Mouse (Mus musculus): ENCODE data around the gene Cyp4f17. TPM values are rescaled to one million over a fixed set of nuclear protein-coding genes. Genes with fewer than 3 reads are reported as not detected.

Gene Cyp4f17
- polyA plus RNA-seq (2015; fragmentation: Nextera tagmentation; extraction: Ambion mirVana), result 13.5 and 16.1 TPM in 2 replicates

DNA sequence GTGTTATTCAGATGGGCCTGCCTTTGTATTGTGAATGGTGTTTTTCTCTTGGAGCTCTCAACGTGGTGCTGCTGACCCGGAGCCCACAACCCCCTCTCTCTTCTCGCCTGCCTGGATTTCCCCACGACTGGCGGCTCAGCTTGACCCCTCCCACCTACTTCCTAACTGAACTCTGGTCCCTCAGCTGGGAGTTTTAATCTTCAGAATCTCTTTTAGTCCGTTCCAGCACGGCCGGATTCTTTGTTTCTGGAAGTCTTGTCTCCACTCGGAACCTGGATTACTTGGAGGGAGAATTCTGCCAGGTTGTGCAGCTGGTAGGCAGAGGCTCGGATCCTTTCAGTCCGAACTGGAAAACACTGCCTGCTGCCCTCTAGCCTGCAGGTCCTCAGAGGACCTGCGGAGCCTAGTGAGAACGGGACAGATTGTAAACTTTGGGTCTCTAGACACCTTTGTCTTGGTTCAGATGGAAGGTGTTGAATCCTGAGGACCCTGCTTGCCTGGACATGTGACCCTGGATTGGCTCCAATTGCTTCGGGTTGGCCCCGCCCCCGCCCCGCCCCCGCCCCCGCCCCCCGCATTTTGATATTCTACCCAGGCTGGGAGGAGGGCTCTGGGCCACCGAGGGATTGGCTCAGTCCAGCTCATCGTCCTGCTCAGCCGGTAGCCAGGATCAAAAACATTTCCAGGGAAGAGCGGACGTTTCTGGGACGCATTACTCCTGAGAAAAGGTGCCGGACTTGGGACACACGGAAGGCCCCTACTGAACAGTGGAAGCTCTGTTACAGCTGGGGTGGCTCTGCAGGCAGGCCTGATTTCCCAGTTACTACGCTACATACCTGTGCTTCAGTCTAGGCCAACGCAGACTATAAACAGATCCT, at the start of gene Cyp4f17:
Gene Cyp4f17, plus strand, starts transcription at position 200 of the 878 bp plus-strand sequence.
- WGBS, result 1% methylated on average over 29 of the region's 30 CpGs
- peaks cover 24% of the 10 kb centered on the region for H3K4me1 ChIP-seq
- H3K27me3 ChIP-seq (replicated peaks), result no peaks in the 10 kb centered on the region

DNA sequence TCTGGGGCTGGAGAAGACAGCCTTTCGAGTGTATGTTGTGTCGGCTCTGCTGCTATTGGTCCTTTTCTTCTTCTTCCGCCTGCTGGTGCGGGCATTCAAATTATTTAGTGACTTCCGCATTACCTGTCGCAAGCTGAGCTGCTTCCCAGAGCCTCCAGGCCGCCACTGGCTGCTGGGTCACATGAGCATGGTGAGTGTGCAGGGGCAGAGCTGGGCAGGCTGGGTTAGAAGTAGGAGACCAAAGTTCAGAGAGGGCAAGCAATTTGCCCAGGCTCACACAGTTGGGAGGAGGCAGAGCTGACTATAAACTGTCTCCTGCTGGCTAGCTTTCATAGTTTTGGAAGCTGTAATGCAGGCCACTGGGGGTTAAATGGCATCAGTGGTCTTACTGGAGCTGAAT, 37.4 kb upstream of the Cyp4f17 start:
- H3K9me3 ChIP-seq, result no peaks in the 10 kb centered on the region
- no peak overlapping the region for H3K27ac ChIP-seq
- H3K27me3 ChIP-seq (replicated peaks), result no peaks in the 10 kb centered on the region
- no peak for ATAC-seq (replicated peaks)
- H3K4me2 ChIP-seq, result no peak overlapping the region
- H3K4me3 ChIP-seq, result no peak overlapping the region
- no peak overlapping the region for H3K9ac ChIP-seq
- no peaks in the 10 kb centered on the region for H3K36me3 ChIP-seq (replicated peaks)
- WGBS, result 58% methylated on average over 7 of the region's 7 CpGs
- no peaks in the 10 kb centered on the region for H3K4me1 ChIP-seq

More for the DNA sequence above, at the start of gene Cyp4f17:
- no peaks in the 10 kb centered on the region for H3K36me3 ChIP-seq (replicated peaks)
- no peaks in the 10 kb centered on the region for H3K9me3 ChIP-seq
- ATAC-seq (replicated peaks), result peak; percentile 91
- peak within 1 kb of the TSS; percentile 78 for H3K27ac ChIP-seq
- H3K4me2 ChIP-seq, result peak within 1 kb of the TSS; percentile 71
- peak within 1 kb of the TSS; percentile 47 for H3K4me3 ChIP-seq
- peak within 1 kb of the TSS; percentile 44 for H3K9ac ChIP-seq

DNA sequence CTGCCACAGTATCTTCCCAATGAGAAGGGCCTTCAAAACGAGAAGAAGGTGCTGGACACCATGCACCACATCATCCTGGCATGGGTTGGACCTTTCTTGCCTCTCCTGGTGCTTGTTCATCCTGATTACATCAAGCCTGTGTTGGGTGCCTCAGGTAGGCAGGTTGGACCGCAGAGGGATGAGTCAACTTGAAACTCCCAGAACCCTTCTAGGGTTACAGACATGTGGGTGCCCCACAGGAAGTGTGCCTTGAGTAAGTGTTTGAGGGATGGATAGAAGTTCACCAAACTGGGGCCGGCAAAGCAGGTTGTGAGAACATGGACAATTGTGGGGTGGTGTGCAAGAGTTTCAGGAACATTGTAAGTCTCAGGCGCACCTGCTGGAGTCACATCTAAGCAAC, 35.1 kb upstream of the Cyp4f17 start:
- ATAC-seq (replicated peaks), result no peak

DNA sequence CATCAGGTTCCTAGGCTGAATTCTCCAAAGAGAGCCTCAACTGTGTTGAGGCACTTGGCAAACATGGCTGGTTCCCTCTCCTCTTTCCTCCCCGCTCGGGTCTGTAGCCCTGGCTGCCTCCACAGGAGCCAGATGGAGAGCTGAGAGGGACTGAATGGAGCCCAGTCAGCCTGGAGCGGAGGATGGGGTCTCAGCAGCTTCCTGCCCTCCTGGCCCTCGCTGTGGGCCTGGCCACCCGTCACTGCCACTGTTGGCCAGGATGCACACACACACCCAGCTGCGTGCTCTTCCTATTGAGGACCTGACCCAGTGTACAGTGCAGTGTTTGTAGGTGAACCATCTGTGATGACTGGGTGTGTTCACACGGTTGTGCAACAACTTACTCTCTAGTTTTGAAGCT, 33.7 kb upstream of the Cyp4f17 start:
- H3K4me1 ChIP-seq, result no peaks in the 10 kb centered on the region
- no peak overlapping the region for H3K9ac ChIP-seq
- H3K27ac ChIP-seq, result no peak overlapping the region
- 64% methylated on average over 7 of the region's 7 CpGs for WGBS
- H3K4me3 ChIP-seq, result no peak overlapping the region
- no peaks in the 10 kb centered on the region for H3K9me3 ChIP-seq
- no peak overlapping the region for H3K4me2 ChIP-seq
- no peaks in the 10 kb centered on the region for H3K36me3 ChIP-seq (replicated peaks)
- no peaks in the 10 kb centered on the region for H3K27me3 ChIP-seq (replicated peaks)
- ATAC-seq (replicated peaks), result no peak

More for the DNA sequence above, 35.1 kb upstream of the Cyp4f17 start:
- Histone ChIP-seq H3K27me3 (replicated peaks) (no peaks in the 10 kb centered on the region), H3K4me1 (no peaks in the 10 kb centered on the region), H3K27ac (no peak overlapping the region), H3K4me3 (no peak overlapping the region), H3K9ac (no peak overlapping the region), H3K36me3 (replicated peaks) (no peaks in the 10 kb centered on the region), H3K9me3 (no peaks in the 10 kb centered on the region), H3K4me2 (no peak overlapping the region)
- WGBS, result 81% methylated on average over 4 of the region's 4 CpGs

DNA sequence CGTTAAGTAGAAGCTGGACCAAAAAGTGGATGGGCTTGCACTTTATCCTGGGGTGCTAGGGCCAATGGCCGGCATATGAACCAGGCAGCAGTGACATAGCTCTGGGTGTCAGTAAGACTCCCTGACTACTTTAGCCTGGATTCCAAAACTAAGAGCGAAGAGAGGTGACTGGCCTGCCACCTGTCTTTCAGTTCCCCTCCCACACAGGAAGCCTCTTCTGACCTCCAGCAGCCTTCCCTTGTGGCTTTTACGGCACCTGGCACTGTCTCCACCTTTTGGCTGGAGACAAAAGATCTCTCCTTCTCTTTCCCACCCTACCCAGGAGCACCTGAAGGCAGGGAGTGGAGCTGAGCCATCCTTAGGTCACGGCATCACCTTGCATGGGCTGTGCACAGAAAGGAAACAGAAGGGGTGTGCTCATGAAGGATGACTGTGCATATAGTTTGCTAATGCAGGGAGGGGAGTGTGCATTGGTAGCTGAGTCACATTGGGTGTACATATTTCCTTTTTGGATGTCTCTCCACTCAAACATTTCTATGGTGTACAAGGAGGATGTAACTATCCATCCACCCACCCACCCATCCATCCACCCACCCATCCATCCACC, 30.8 kb upstream of the Cyp4f17 start:
- H3K9ac ChIP-seq, result no peak overlapping the region

DNA sequence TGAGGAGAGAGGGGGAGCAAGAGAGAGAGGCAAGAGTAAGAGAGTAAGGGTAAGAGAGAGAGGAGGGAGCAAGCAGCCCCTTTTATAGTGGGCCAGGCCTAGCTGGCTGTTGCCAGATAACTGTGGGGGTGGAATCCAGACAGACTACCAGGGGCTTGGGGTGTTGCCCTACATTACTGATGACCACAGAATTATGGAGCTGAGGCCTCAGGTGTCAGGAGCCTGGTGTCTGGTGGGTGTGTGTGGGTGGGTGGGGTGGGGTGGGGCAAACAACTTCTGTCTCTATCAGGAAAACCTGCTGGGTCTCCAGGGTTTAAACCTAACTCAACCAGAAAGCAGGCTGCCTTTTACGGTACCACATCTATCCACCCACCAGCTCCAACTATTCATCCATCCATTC, 28.6 kb upstream of the Cyp4f17 start:
- H3K36me3 ChIP-seq (replicated peaks), result no peaks in the 10 kb centered on the region
- H3K4me3 ChIP-seq, result no peak overlapping the region
- H3K9me3 ChIP-seq, result no peaks in the 10 kb centered on the region
- H3K4me2 ChIP-seq, result no peak overlapping the region
- WGBS, result 96% methylated on average over 1 of the region's 1 CpGs
- no peak overlapping the region for H3K27ac ChIP-seq
- no peak overlapping the region for H3K9ac ChIP-seq
- no peaks in the 10 kb centered on the region for H3K4me1 ChIP-seq
- 0 out of 2 replicates have a peak, but pooled peaks cover 4% of the 10 kb centered on the region for H3K27me3 ChIP-seq (replicated peaks)
- no peak for ATAC-seq (replicated peaks)

More for the DNA sequence above, 30.8 kb upstream of the Cyp4f17 start:
- 90% methylated on average over 5 of the region's 5 CpGs for WGBS
- Histone ChIP-seq H3K27me3 (replicated peaks) (no peaks in the 10 kb centered on the region), H3K9me3 (no peaks in the 10 kb centered on the region), H3K36me3 (replicated peaks) (no peaks in the 10 kb centered on the region), H3K4me3 (no peak overlapping the region), H3K4me1 (no peaks in the 10 kb centered on the region), H3K27ac (no peak overlapping the region), H3K4me2 (no peak overlapping the region)
- ATAC-seq (replicated peaks), result no peak

DNA sequence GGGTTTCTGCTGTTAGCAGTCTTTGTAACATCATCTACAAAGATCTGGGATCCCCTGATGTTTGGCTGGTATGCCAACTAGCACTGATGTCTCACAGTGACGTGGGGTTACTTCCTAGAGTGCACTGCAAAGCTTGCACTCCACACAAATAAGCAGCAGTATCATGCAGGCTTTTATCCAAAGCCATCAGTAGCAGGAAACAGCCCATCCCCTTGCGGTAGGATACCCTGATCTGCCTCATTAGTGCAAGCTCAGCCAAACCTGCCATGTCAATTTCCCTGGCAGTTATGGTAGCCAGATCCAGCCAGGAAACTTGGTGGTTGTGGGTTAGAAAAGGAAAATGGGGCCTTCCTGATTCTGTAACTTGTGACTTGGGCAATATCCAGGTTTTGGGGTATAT, 27.1 kb upstream of the Cyp4f17 start:
- Histone ChIP-seq H3K9me3 (no peaks in the 10 kb centered on the region), H3K4me2 (no peak overlapping the region), H3K4me1 (peaks cover 4% of the 10 kb centered on the region; the same call in 1 of the 2 replicates), H3K27me3 (replicated peaks) (peaks cover 4% of the 10 kb centered on the region; the same call in 1 of the 2 replicates), H3K9ac (no peak overlapping the region), H3K27ac (no peak overlapping the region), H3K36me3 (replicated peaks) (no peaks in the 10 kb centered on the region), H3K4me3 (no peak overlapping the region)
- WGBS, result 63% methylated on average over 2 of the region's 2 CpGs
- no peak for ATAC-seq (replicated peaks)

DNA sequence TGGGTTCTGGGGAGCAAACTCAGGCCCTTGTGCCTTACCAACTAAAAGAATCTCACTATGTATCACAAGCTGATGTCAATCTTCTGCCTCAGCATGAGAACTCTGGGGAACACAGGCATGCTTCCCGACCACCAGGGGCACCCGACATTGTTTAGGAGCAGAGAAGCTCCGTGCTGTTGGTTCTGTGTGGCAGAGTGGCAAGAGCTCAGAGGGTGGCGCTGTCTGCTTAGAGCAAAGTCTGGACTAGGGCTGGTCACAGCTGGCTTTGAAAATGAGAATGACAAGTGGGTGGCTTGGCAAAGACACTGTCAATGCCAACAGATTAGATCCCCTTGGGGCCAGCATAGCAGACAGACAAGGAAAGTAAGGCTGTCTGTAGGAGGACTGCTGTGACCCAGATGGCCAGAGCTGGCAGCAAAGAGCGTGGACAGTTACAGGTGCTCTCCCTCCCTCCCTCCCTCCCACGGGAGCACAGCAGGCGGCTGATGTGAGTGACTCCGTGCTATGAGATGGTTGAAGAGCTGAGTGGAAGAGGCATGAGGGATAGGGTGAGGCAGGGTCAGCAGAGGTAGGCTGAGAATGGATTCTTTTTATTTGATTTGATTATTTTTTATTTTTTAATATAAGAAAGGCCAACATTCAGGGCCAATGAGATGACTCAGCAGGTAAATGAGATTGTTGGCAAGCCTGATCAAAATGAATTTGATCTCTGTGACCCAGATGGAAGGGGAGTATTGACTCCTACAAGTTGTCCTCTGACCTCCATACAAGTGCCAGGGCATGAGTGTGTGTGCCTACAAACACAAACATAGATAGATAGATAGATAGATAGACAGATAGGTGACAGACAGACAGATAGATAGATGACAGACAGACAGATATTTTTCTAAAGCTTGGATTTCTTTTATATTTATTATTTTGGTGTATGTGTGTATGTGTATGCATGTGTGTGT, 26.0 kb upstream of the Cyp4f17 start:
- ATAC-seq (replicated peaks), result no peak
- Histone ChIP-seq H3K36me3 (replicated peaks) (no peaks in the 10 kb centered on the region), H3K4me2 (no peak overlapping the region), H3K9ac (no peak overlapping the region), H3K4me1 (peaks cover 4% of the 10 kb centered on the region; the same call in 1 of the 2 replicates), H3K27ac (no peak overlapping the region), H3K27me3 (replicated peaks) (peaks cover 4% of the 10 kb centered on the region; the same call in 1 of the 2 replicates), H3K4me3 (no peak overlapping the region), H3K9me3 (no peaks in the 10 kb centered on the region)
- WGBS, result 10% methylated on average over 8 of the region's 8 CpGs

DNA sequence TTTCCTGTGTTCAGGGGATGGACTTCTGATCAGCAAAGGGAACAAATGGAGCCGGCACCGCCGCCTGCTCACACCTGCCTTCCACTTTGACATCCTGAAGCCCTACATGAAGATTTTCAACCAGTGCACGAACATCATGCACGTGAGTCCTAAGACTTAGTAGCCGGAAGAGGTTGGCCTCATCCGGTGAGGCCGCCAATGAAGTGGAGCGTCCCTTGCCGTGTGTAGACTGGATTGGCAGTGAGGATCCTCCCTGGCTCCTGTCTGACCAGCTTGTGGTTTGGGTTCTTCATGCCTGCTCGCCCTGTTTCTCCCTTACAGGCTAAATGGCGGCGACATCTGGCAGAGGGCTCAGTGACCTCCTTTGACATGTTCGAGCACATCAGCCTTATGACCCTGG, 24.1 kb upstream of the Cyp4f17 start:
- H3K4me2 ChIP-seq, result no peak overlapping the region
- H3K4me1 ChIP-seq, result peaks cover 4% of the 10 kb centered on the region; the same call in 1 of the 2 replicates
- H3K4me3 ChIP-seq, result no peak overlapping the region
- H3K27ac ChIP-seq, result no peak overlapping the region
- peaks cover 9% of the 10 kb centered on the region; the same call in 1 of the 2 replicates for H3K27me3 ChIP-seq (replicated peaks)
- no peak for ATAC-seq (replicated peaks)
- WGBS, result 82% methylated on average over 14 of the region's 14 CpGs
- no peak overlapping the region for H3K9ac ChIP-seq
- no peaks in the 10 kb centered on the region for H3K9me3 ChIP-seq
- H3K36me3 ChIP-seq (replicated peaks), result no peaks in the 10 kb centered on the region

DNA sequence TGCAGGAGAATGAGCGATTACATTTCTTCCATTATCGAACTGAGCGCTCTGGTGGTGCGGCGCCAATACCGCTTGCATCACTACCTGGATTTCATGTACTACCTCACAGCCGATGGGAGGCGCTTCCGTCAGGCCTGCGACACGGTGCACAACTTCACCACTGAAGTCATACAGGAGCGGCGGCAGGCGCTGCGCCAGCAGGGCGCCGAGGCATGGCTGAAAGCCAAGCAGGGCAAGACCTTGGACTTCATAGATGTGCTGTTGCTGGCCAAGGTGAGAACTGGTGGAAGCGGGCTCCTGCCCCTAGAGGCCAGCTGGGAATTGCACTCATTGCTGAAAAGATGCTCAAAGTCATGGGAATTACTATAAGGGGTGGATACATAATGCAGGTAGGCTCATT, 22.6 kb upstream of the Cyp4f17 start:
- peak overlapping the region; percentile 55 for H3K4me2 ChIP-seq
- peaks cover 4% of the 10 kb centered on the region; the same call in 1 of the 2 replicates for H3K4me1 ChIP-seq
- ATAC-seq (replicated peaks), result peak; percentile 78
- H3K36me3 ChIP-seq (replicated peaks), result no peaks in the 10 kb centered on the region
- peaks cover 9% of the 10 kb centered on the region; the same call in 1 of the 2 replicates for H3K27me3 ChIP-seq (replicated peaks)
- no peak overlapping the region for H3K27ac ChIP-seq
- WGBS, result 18% methylated on average over 18 of the region's 18 CpGs
- H3K9ac ChIP-seq, result no peak overlapping the region; the same call in 1 of the 2 replicates
- peak overlapping the region; percentile 33 for H3K4me3 ChIP-seq
- no peaks in the 10 kb centered on the region for H3K9me3 ChIP-seq

DNA sequence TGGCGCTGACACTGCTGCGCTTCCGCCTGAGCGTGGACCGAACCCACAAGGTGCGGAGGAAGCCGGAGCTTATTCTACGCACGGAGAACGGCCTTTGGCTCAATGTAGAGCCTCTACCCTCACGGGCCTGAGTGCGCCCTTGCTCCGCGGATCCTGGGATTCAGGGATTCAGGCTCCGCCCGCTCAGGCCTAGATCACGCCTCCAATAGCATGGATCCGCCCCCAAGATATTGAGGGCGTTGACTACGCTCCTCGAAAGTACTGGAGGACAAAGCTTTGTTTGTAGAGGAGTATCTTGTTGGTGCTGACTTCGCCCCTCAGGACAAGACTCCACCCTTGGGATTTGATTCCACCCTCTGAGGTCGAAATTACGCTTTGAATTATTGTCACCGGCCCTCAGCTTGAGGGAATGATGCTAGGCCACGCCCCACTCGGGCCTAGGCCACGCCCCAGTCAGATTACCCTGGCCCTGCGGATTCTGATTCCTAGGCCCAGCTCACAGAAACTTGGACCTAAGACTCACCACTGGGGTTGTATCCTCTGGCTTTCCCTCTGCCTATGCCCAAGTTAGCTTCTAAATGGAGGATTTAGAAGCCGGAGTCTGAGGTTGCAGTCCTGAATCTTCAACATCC, 13.4 kb upstream of the Cyp4f17 start:
- WGBS, result 8% methylated on average over 30 of the region's 30 CpGs
- peak; percentile 54; the same call in 1 of the 2 replicates for ATAC-seq (replicated peaks)
- peak overlapping the region; percentile 11; the same call in 1 of the 2 replicates for H3K9ac ChIP-seq

More for the DNA sequence above, 13.4 kb upstream of the Cyp4f17 start:
- Histone ChIP-seq H3K4me2 (peak overlapping the region; percentile 42), H3K27ac (no peak overlapping the region), H3K4me3 (peak overlapping the region; percentile 31), H3K27me3 (replicated peaks) (no peaks in the 10 kb centered on the region), H3K4me1 (peaks cover 5% of the 10 kb centered on the region; the same call in 1 of the 2 replicates), H3K36me3 (replicated peaks) (no peaks in the 10 kb centered on the region), H3K9me3 (no peaks in the 10 kb centered on the region)

Measured in midbrain, embryonic 15.5 days (tissue).